Mouse (Mus musculus): Measurements from ENCODE around the gene Txnrd2. TPM values are rescaled to one million over a fixed set of nuclear protein-coding genes. Genes with fewer than 3 reads are reported as not detected.

Txnrd2 gene
- polyA plus RNA-seq, 1 experiment = 21.3 TPM

DNA sequence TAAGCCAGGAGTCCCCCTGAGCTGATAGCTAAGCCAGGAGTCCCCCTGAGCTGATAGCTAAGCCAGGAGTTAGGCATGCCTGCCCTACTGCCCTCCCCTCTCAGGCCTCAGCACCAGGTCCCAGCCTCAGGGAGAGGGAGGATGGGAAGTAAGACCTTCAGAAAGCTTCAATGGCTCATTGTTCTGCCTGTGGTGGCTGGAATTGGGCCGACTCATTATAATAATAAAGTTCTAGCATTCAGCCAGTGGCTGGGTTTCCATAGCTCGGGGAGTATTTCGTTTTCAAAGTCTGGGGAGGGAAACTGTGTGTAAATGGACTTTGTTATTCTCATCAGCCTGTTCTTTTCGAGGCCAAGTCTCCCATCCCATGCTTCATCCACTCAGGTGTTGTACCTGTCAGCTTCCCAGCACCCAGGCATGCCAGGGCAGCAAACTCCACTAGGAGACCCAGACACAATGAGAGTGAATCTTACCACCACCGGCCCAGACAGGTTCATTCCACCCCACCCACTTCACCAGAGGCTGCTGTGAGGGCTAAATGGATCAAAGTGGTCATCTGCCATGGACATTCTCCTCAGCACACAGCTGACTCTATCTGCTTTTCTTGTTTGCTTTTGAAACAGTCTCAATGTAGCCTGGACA lies 58.7 kb downstream of the Txnrd2 start:
- no peaks in the 10 kb centered on the region for H3K79me2 ChIP-seq (ENCODE audit: control insufficient read depth, insufficient read depth)
- TF ChIP-seq USF1 (IDR thresholded peaks at IDR 0.05; ENCODE audit: low read depth) = no peak
- no peak for TF ChIP-seq TCF12 (IDR thresholded peaks at IDR 0.05; ENCODE audit: insufficient read depth, poor library complexity, severe bottlenecking)
- no peak for TF ChIP-seq POLR2AphosphoS2 (IDR thresholded peaks at IDR 0.05; ENCODE audit: insufficient read length, low read depth)
- no peak for TF ChIP-seq MYOD1 (IDR thresholded peaks at IDR 0.05; ENCODE audit: control insufficient read depth in 1 of 3, insufficient read length in 2 of 3, low read depth in 2 of 3)
- no peak for TF ChIP-seq POLR2A (IDR thresholded peaks at IDR 0.05; ENCODE audit: insufficient read length, low read depth)
- no peak for TF ChIP-seq SRF (IDR thresholded peaks at IDR 0.05; ENCODE audit: control insufficient read depth, insufficient read length, low read depth)
- no peak for TF ChIP-seq CEBPB (IDR thresholded peaks at IDR 0.05; ENCODE audit: insufficient read depth, poor library complexity, severe bottlenecking)
- TF ChIP-seq MAX (IDR thresholded peaks at IDR 0.05; ENCODE audit: low read depth) = no peak
- TF ChIP-seq TCF3 (IDR thresholded peaks at IDR 0.05; ENCODE audit: insufficient read length, low read depth) = no peak
- no peak for TF ChIP-seq REST (IDR thresholded peaks at IDR 0.05; ENCODE audit: insufficient read depth, insufficient read length)
- no peak for TF ChIP-seq E2F4 (IDR thresholded peaks at IDR 0.05; ENCODE audit: insufficient read depth)
- TF ChIP-seq MYOG (IDR thresholded peaks at IDR 0.05; ENCODE audit: control insufficient read depth in 1 of 3, insufficient read depth in 1 of 3, insufficient read length in 2 of 3, low read depth in 2 of 3) = no peak
- no peak overlapping the region for H3ac ChIP-seq (ENCODE audit: control insufficient read depth, insufficient read length)
- no peaks in the 10 kb centered on the region for H3K36me3 ChIP-seq (ENCODE audit: control insufficient read depth, insufficient read depth)
- H3K4me3 ChIP-seq = no peak overlapping the region
- no peak overlapping the region for H3K4me2 ChIP-seq (ENCODE audit: low read depth)
- H3K27me3 ChIP-seq (ENCODE audit: control insufficient read depth, insufficient read depth, insufficient read length) = no peaks in the 10 kb centered on the region

DNA sequence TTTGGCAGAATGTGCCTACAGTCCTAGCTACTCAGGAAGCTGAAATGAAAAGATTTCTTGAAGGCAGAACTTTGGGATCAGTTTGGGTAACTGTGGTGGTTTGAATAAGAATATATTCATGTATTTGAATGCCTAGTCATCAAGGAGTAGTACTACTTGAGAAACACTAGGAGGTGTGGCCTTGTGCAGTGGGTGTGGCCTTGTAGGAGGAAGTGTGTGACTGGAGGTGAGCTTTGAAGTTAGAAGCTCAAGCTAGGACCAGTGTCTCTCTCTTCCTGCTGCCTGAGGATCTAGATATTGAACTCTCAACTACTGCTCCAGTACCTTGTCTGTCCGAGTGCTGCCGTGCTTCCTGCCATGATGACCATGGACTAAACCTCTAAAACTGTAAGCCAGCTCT lies 59.9 kb downstream of the Txnrd2 start:
- TF ChIP-seq E2F4 (IDR thresholded peaks at IDR 0.05; ENCODE audit: insufficient read depth) (no peak), POLR2AphosphoS2 (IDR thresholded peaks at IDR 0.05; ENCODE audit: insufficient read length, low read depth) (no peak), MYOD1 (IDR thresholded peaks at IDR 0.05; ENCODE audit: control insufficient read depth in 1 of 3, insufficient read length in 2 of 3, low read depth in 2 of 3) (no peak), MAX (IDR thresholded peaks at IDR 0.05; ENCODE audit: low read depth) (no peak), SRF (IDR thresholded peaks at IDR 0.05; ENCODE audit: control insufficient read depth, insufficient read length, low read depth) (no peak), USF1 (IDR thresholded peaks at IDR 0.05; ENCODE audit: low read depth) (no peak), CEBPB (IDR thresholded peaks at IDR 0.05; ENCODE audit: insufficient read depth, poor library complexity, severe bottlenecking) (no peak), TCF3 (IDR thresholded peaks at IDR 0.05; ENCODE audit: insufficient read length, low read depth) (no peak), POLR2A (IDR thresholded peaks at IDR 0.05; ENCODE audit: insufficient read length, low read depth) (no peak), TCF12 (IDR thresholded peaks at IDR 0.05; ENCODE audit: insufficient read depth, poor library complexity, severe bottlenecking) (no peak), REST (IDR thresholded peaks at IDR 0.05; ENCODE audit: insufficient read depth, insufficient read length) (no peak), MYOG (IDR thresholded peaks at IDR 0.05; ENCODE audit: control insufficient read depth in 1 of 3, insufficient read depth in 1 of 3, insufficient read length in 2 of 3, low read depth in 2 of 3) (no peak)
- no peaks in the 10 kb centered on the region for H3K36me3 ChIP-seq (ENCODE audit: control insufficient read depth, insufficient read depth)

GRCm38 (mm10) chr16:18490281-18490680 lies 64.1 kb downstream of the Txnrd2 start:
- no peaks in the 10 kb centered on the region for H3K79me2 ChIP-seq (ENCODE audit: control insufficient read depth, insufficient read depth)
- no peak overlapping the region for H3ac ChIP-seq (ENCODE audit: control insufficient read depth, insufficient read length)
- no peak for TF ChIP-seq REST (IDR thresholded peaks at IDR 0.05; ENCODE audit: insufficient read depth, insufficient read length)
- TF ChIP-seq E2F4 (IDR thresholded peaks at IDR 0.05; ENCODE audit: insufficient read depth) = no peak
- no peak for TF ChIP-seq CEBPB (IDR thresholded peaks at IDR 0.05; ENCODE audit: insufficient read depth, poor library complexity, severe bottlenecking)
- no peak for TF ChIP-seq POLR2A (IDR thresholded peaks at IDR 0.05; ENCODE audit: insufficient read length, low read depth)
- TF ChIP-seq USF1 (IDR thresholded peaks at IDR 0.05; ENCODE audit: low read depth) = no peak
- TF ChIP-seq MYOD1 (IDR thresholded peaks at IDR 0.05; ENCODE audit: control insufficient read depth in 1 of 3, insufficient read length in 2 of 3, low read depth in 2 of 3) = no peak
- TF ChIP-seq TCF3 (IDR thresholded peaks at IDR 0.05; ENCODE audit: insufficient read length, low read depth) = no peak
- TF ChIP-seq TCF12 (IDR thresholded peaks at IDR 0.05; ENCODE audit: insufficient read depth, poor library complexity, severe bottlenecking) = no peak
- TF ChIP-seq SRF (IDR thresholded peaks at IDR 0.05; ENCODE audit: control insufficient read depth, insufficient read length, low read depth) = no peak
- no peak for TF ChIP-seq MAX (IDR thresholded peaks at IDR 0.05; ENCODE audit: low read depth)
- no peak for TF ChIP-seq POLR2AphosphoS2 (IDR thresholded peaks at IDR 0.05; ENCODE audit: insufficient read length, low read depth)
- no peak for TF ChIP-seq MYOG (IDR thresholded peaks at IDR 0.05; ENCODE audit: control insufficient read depth in 1 of 3, insufficient read depth in 1 of 3, insufficient read length in 2 of 3, low read depth in 2 of 3)
- H3K4me3 ChIP-seq = no peak overlapping the region
- H3K36me3 ChIP-seq (ENCODE audit: control insufficient read depth, insufficient read depth) = no peaks in the 10 kb centered on the region
- no peaks in the 10 kb centered on the region for H3K27me3 ChIP-seq (ENCODE audit: control insufficient read depth, insufficient read depth, insufficient read length)
- H3K4me2 ChIP-seq (ENCODE audit: low read depth) = no peak overlapping the region

More for the DNA sequence above, 59.9 kb downstream of the Txnrd2 start:
- Histone ChIP-seq H3ac (ENCODE audit: control insufficient read depth, insufficient read length) (no peak overlapping the region), H3K79me2 (ENCODE audit: control insufficient read depth, insufficient read depth) (no peaks in the 10 kb centered on the region), H3K4me2 (ENCODE audit: low read depth) (no peak overlapping the region), H3K4me3 (no peak overlapping the region), H3K27me3 (ENCODE audit: control insufficient read depth, insufficient read depth, insufficient read length) (no peaks in the 10 kb centered on the region)

DNA sequence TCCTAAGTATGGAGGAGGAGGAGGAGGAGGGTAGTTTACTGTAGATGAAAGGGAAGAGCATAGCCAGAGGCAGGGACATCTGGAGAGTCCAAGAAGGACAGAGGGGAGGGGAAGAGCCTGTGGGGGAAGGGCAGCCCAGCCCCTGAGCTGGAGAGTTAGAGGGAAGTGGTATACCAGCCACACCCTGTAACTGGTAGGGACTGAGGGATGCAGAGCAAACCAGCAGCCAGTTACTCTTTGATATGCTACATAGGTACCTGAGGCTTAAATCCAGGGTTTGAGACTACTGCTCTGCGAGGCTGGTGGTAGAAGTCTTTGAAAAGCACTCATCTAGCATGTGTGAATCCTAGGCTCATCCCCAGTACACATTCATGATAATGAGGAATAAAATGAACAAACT lies 64.7 kb downstream of the Txnrd2 start:
- Histone ChIP-seq H3K36me3 (ENCODE audit: control insufficient read depth, insufficient read depth) (no peaks in the 10 kb centered on the region), H3K4me3 (no peak overlapping the region)

More for the DNA sequence above, 64.7 kb downstream of the Txnrd2 start:
- TF ChIP-seq MAX (IDR thresholded peaks at IDR 0.05; ENCODE audit: low read depth) = no peak
- no peak for TF ChIP-seq POLR2A (IDR thresholded peaks at IDR 0.05; ENCODE audit: insufficient read length, low read depth)
- no peak for TF ChIP-seq REST (IDR thresholded peaks at IDR 0.05; ENCODE audit: insufficient read depth, insufficient read length)
- TF ChIP-seq E2F4 (IDR thresholded peaks at IDR 0.05; ENCODE audit: insufficient read depth) = no peak
- TF ChIP-seq POLR2AphosphoS2 (IDR thresholded peaks at IDR 0.05; ENCODE audit: insufficient read length, low read depth) = no peak
- no peak for TF ChIP-seq MYOD1 (IDR thresholded peaks at IDR 0.05; ENCODE audit: control insufficient read depth in 1 of 3, insufficient read length in 2 of 3, low read depth in 2 of 3)
- TF ChIP-seq MYOG (IDR thresholded peaks at IDR 0.05; ENCODE audit: control insufficient read depth in 1 of 3, insufficient read depth in 1 of 3, insufficient read length in 2 of 3, low read depth in 2 of 3) = no peak
- no peak for TF ChIP-seq SRF (IDR thresholded peaks at IDR 0.05; ENCODE audit: control insufficient read depth, insufficient read length, low read depth)
- TF ChIP-seq CEBPB (IDR thresholded peaks at IDR 0.05; ENCODE audit: insufficient read depth, poor library complexity, severe bottlenecking) = no peak
- no peak for TF ChIP-seq TCF12 (IDR thresholded peaks at IDR 0.05; ENCODE audit: insufficient read depth, poor library complexity, severe bottlenecking)
- Histone ChIP-seq H3ac (ENCODE audit: control insufficient read depth, insufficient read length) (no peak overlapping the region), H3K27me3 (ENCODE audit: control insufficient read depth, insufficient read depth, insufficient read length) (no peaks in the 10 kb centered on the region), H3K79me2 (ENCODE audit: control insufficient read depth, insufficient read depth) (no peaks in the 10 kb centered on the region), H3K4me2 (ENCODE audit: low read depth) (no peak overlapping the region)

Data from myocyte (in vitro differentiated cells).